5 mouse cellular contexts compared by ENCODE assay signal in genomic region chrX:22154364-22154763, GRCm38 (mm10).
DNase-seq lines count a peak whose midpoint lies in the region; TF ChIP-seq lines count a peak whose summit lies in the region.
"Not testable (repeated sequence)": the region's sequence is repeated elsewhere in the genome, so short reads cannot be mapped to it uniquely, and the experiment has no call there.

No protein-coding gene starts in this region.

- in situ Hi-C loops in ES-E14 (cut with MboI; ENCODE audit: low sequenced_read_pairs in 2 of 2, unreplicated experiment in 2 of 2): not testable (repeated sequence)

- TF ChIP-seq EP300 in ES-Bruce4 (IDR thresholded peaks at IDR 0.05; ENCODE audit: insufficient read depth, low read depth, low read length): peak; percentile 91

- H3K4me1 ChIP-seq in ES-Bruce4 (ENCODE audit: control insufficient read depth, insufficient read depth, low read length); ES-E14 (ENCODE audit: control insufficient read depth in 2 of 2, insufficient read depth in 2 of 2, low read length in 2 of 2, poor library complexity in 1 of 2): not testable (repeated sequence)

- not testable (repeated sequence) for H3K9ac ChIP-seq in ES-Bruce4 (ENCODE audit: low read depth, poor library complexity, severe bottlenecking); ES-E14 (ENCODE audit: insufficient read depth, low read depth, low read length, poor library complexity, severe bottlenecking)

- not testable (repeated sequence) for H3K27ac ChIP-seq in ES-Bruce4 (ENCODE audit: insufficient read depth, low read length); ES-E14 (ENCODE audit: insufficient read depth, low read depth, low read length, poor library complexity, severe bottlenecking)

- peak; percentile 81 for DNase-seq in ES-CJ7 (ENCODE audit: low read depth, low spot score)
- DNase-seq in ES-E14 (ENCODE audit: low read depth, low spot score): peak; percentile 9
- peak; percentile 74 for DNase-seq in R1 (ENCODE audit: low read depth, low spot score)
- peak; percentile 57 for DNase-seq in ZHBTc4 (ENCODE audit: low read depth, low spot score)

- not testable (repeated sequence) for H3K4me3 ChIP-seq in ES-Bruce4 (ENCODE audit: low read depth, low read length); ES-E14 (ENCODE audit: insufficient read depth in 1 of 2, low read depth in 1 of 2, low read length in 2 of 2, poor library complexity in 1 of 2, severe bottlenecking in 1 of 2)

- not testable (repeated sequence) for TF ChIP-seq CTCF in ES-Bruce4 (IDR thresholded peaks at IDR 0.05; ENCODE audit: low read depth, low read length)

- not testable (repeated sequence) for H3K27me3 ChIP-seq in ES-Bruce4 (ENCODE audit: control insufficient read depth, insufficient read depth, low read length, poor library complexity, severe bottlenecking)

- TF ChIP-seq POLR2A in ES-Bruce4 (IDR thresholded peaks at IDR 0.05; ENCODE audit: insufficient read depth, low read length): not testable (repeated sequence)

- H3K36me3 ChIP-seq in ES-Bruce4 (ENCODE audit: control insufficient read depth, insufficient read depth, low read length, poor library complexity, severe bottlenecking); ES-E14 (ENCODE audit: control insufficient read depth, insufficient read depth, low read length, poor library complexity, severe bottlenecking): not testable (repeated sequence)

- not testable (repeated sequence) for H3K9me3 ChIP-seq in ES-Bruce4 (replicated peaks; ENCODE audit: control insufficient read depth, insufficient read depth, low read length, poor library complexity, severe bottlenecking); ES-E14 (ENCODE audit: control insufficient read depth, insufficient read depth, low read depth, low read length)

Comparison
In these comparisons a context has a peak if more than half of its experiments do, and no peak if none do; other contexts are left out.
1. DNase-seq: peak in every context shown above with its lines; median percentile 81 in ES-CJ7; 74 in R1; 57 in ZHBTc4; 9 in ES-E14.